Mouse (Mus musculus) limb, embryonic 10.5 days (tissue): ENCODE measurements around the gene Ms4a4a. TPM values are rescaled to one million over a fixed set of nuclear protein-coding genes. Genes with fewer than 3 reads are reported as not detected.
"Not testable (repeated sequence)": the region's sequence is repeated elsewhere in the genome, so short reads cannot be mapped to it uniquely, and the experiment has no call there.

Experiments
- DNase-seq: peaks from one replicate; pipeline ENCODE4 v3.0.0-alpha.2; 2017; ENCODE audit warnings: low spot score
- H3K27ac ChIP-seq: fragments of 300-500 bp; sonication (generic); 2 replicates; pipeline ENCODE4 v1.5.1; 2016; ENCODE audit warnings: mild to moderate bottlenecking
- H3K27me3 ChIP-seq: fragments of 300-500 bp; sonication (generic); 2 replicates; pipeline ENCODE4 v1.6.1; 2016; ENCODE audit warnings: low read depth, mild to moderate bottlenecking; ENCODE audit not compliant: poor library complexity, severe bottlenecking
- H3K36me3 ChIP-seq: fragments of 300-500 bp; sonication (generic); 2 replicates; pipeline ENCODE4 v1.6.1; 2016; ENCODE audit warnings: mild to moderate bottlenecking, moderate library complexity
- H3K4me1 ChIP-seq: fragments of 300-500 bp; sonication (generic); 2 replicates; pipeline ENCODE4 v1.6.1; 2016
- H3K4me3 ChIP-seq: fragments of 300-500 bp; sonication (generic); 2 replicates; pipeline ENCODE4 v1.5.1; 2016; ENCODE audit warnings: mild to moderate bottlenecking, moderate library complexity
- H3K9me3 ChIP-seq: fragments of 300-500 bp; sonication (generic); replicated peaks from 2 replicates; pipeline ENCODE4 v1.6.1; 2016; ENCODE audit warnings: mild to moderate bottlenecking
- WGBS: fragments of 180-500 bp; shearing (Covaris S2); methylation state at CpG from one replicate; pipeline ENCODE4 v1.1.7; 2016; 5-methylcytosine and 5-hydroxymethylcytosine counted together
- polyA plus RNA-seq: library from polyadenylated mRNA; unstranded; fragments of >200 nt; fragmentation: Nextera tagmentation; extraction: Ambion mirVana; gene quantifications from 2 replicates; pipeline ENCODE4 v1.2.1, GENCODE M21; 2016

Ms4a4a gene
- polyA plus RNA-seq, 1 experiment from 2014 or later, result 1.5 TPM

DNA sequence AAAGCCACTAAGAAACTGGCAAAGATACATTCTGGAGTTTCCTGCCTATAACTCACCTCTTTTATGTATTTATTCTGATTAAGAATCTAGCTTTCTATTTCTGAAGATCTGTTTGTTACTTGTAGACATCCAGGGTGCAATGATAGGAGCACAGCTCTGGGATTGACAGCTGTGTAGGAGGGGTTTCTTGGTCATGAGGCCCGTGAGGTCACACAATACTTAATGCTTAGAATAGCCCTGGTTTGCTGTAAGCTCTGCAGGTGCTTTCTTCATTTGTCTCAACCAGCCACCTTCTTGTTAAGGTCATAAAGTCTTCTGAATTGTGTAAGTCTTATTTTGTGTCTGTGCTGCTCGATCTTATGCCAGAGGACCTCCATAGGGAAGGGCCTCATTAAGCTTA lies 13.6 kb downstream of the Ms4a4a start:
- H3K4me3 ChIP-seq, result no peak overlapping the region
- no peaks in the 10 kb centered on the region for H3K4me1 ChIP-seq
- H3K36me3 ChIP-seq, result no peaks in the 10 kb centered on the region
- WGBS, result 92% methylated on average over 2 of the region's 2 CpGs
- no peaks in the 10 kb centered on the region for H3K9me3 ChIP-seq
- DNase-seq, result no peak
- H3K27me3 ChIP-seq, result no peaks in the 10 kb centered on the region
- H3K27ac ChIP-seq, result no peak overlapping the region

DNA sequence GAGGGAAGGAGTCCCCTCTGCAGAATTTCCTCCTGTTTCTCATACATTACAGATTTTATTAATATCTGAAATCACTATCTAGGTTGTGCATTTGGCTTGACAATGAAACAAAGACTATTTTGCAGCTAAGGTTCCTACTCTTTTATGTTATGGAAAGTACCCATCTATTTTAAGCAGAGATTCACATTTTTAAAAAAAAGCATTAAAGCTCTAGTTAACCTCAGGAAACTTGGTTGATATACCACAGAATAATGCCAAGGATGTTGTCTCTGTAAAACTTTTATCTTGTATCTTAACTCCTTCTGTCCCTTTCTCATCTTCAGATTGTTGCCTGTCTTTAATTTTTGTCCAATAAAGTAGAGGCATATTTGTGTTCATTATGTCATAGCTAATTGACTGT lies 20.4 kb downstream of the Ms4a4a start:
- Histone ChIP-seq H3K36me3 (no peaks in the 10 kb centered on the region), H3K27ac (no peak overlapping the region)

DNA sequence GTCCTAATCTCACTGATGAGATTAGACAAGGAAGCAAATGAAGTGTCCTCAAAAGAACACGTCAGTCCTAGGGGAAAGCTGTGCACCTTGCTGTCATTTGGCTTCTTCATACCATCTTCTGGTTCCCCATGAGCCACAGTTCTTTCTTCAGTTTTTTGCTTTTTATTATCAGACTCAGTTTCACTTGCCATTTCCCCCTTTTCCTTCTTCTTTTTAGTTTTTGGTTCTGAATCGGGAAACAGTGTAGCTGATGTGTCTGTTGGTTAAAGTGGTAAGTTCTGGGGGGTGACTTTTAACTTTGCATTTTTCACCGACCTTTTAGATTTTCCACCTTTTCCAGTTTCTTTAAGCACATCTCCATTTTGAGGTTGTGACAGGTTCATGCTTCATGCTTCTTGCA lies 29.2 kb downstream of the Ms4a4a start, which contains the start of gene Ms4a4c:
Gene Ms4a4c, plus strand, starts transcription at position 244 of the 400 bp plus-strand sequence.
- WGBS, result 89% methylated on average over 3 of the region's 3 CpGs
- Histone ChIP-seq H3K4me3 (no peak within 1 kb of the TSS), H3K27ac (no peak within 1 kb of the TSS), H3K9me3 (no peaks in the 10 kb centered on the region), H3K4me1 (no peaks in the 10 kb centered on the region), H3K36me3 (no peaks in the 10 kb centered on the region), H3K27me3 (no peaks in the 10 kb centered on the region)
- DNase-seq, result no peak

More for the DNA sequence above, 20.4 kb downstream of the Ms4a4a start:
- DNase-seq, result no peak
- Histone ChIP-seq H3K4me3 (no peak overlapping the region), H3K9me3 (no peaks in the 10 kb centered on the region), H3K27me3 (no peaks in the 10 kb centered on the region), H3K4me1 (no peaks in the 10 kb centered on the region)

DNA sequence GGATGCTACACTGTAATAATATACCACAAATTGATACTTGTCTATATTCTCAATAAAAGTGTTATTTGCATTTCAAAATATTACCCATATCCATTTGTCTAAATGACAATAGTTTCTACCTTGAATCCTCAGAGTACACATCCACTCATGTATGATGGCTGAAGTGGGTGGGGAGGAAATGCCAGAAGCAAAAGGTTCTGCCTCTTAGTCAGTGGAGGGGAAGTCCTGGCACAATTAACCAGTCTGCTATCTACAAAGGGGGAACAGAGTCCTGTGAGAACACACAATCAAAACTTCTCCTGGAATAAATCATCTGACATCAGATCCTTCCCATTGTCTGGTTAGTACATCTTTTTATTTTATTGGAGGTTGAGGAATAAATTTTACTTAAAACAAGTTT lies 32.1 kb downstream of the Ms4a4a start:
- no peaks in the 10 kb centered on the region for H3K4me1 ChIP-seq
- no peak overlapping the region for H3K4me3 ChIP-seq
- no peak for DNase-seq

DNA sequence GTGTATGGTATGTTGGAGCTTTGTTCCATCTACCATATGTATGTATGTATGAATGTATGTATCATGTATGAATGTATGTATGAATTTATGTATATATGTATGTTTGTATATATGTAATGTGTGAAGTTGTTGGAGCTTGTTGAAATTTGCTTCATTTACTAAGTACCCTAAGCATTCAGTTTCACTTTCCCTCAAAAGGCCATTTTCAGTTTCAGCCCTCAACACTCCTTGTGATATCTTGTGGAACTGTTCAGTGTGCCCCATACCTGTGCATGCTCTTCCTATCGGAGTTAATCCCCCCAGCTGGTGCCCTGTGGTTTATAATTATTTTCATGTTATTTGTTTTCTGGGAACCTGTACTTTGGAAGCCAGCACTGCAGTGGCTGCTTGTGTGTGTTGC lies 33.3 kb downstream of the Ms4a4a start:
- Histone ChIP-seq H3K4me1 (no peaks in the 10 kb centered on the region), H3K27me3 (no peaks in the 10 kb centered on the region), H3K9me3 (no peaks in the 10 kb centered on the region), H3K36me3 (no peaks in the 10 kb centered on the region), H3K4me3 (no peak overlapping the region), H3K27ac (no peak overlapping the region)
- DNase-seq, result no peak
- 93% methylated on average over 1 of the region's 1 CpGs for WGBS

More for the DNA sequence above, 32.1 kb downstream of the Ms4a4a start:
- Histone ChIP-seq H3K9me3 (no peaks in the 10 kb centered on the region), H3K36me3 (no peaks in the 10 kb centered on the region), H3K27me3 (no peaks in the 10 kb centered on the region), H3K27ac (no peak overlapping the region)

DNA sequence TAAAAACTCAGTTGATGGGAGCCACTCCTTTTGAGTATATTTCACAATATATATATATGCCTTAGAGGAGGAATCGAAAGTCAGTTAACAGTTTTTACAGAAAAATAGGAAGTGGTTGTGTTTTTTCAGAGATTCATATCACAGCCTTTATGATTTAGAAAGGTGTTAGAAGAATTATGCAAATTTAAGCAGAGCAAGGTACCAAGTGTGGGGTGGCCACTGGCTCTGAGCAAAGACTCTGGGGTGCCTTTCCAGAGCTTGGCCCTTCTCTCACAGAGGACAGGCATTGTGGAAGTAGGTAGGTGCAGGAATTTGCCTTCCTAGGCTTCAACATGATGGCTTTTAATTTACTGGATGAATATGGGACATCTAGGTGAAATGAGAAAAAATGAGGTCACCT lies 36.3 kb downstream of the Ms4a4a start:
- H3K27ac ChIP-seq, result no peak overlapping the region
- DNase-seq, result no peak
- no peak overlapping the region for H3K4me3 ChIP-seq
- 85% methylated on average over 1 of the region's 1 CpGs for WGBS
- H3K9me3 ChIP-seq, result no peaks in the 10 kb centered on the region
- no peaks in the 10 kb centered on the region for H3K36me3 ChIP-seq
- no peaks in the 10 kb centered on the region for H3K27me3 ChIP-seq
- no peaks in the 10 kb centered on the region for H3K4me1 ChIP-seq

DNA sequence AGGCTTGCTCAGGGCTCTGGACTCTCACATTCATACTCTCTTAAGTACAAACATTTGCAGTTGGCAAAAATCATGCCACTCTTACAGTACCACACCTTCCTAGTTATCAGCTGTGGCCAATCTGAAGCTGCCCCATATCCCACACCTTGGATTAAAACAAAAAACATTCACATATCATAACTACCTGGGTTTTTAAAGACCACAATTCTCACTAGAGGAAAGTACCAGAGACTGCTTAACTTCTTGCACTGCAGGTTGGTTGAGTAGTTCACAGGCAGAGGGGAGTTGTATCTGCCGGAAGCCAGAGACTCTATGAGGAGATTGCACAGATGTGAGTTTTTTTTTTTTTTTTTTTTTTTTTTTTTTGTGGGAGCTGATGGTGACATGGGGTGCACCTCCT lies 38.8 kb downstream of the Ms4a4a start:
- DNase-seq, result no peak
- no peak overlapping the region for H3K27ac ChIP-seq
- no peaks in the 10 kb centered on the region for H3K36me3 ChIP-seq
- WGBS, result 96% methylated on average over 1 of the region's 1 CpGs
- no peaks in the 10 kb centered on the region for H3K9me3 ChIP-seq
- H3K4me3 ChIP-seq, result no peak overlapping the region
- no peaks in the 10 kb centered on the region for H3K4me1 ChIP-seq
- H3K27me3 ChIP-seq, result no peaks in the 10 kb centered on the region

DNA sequence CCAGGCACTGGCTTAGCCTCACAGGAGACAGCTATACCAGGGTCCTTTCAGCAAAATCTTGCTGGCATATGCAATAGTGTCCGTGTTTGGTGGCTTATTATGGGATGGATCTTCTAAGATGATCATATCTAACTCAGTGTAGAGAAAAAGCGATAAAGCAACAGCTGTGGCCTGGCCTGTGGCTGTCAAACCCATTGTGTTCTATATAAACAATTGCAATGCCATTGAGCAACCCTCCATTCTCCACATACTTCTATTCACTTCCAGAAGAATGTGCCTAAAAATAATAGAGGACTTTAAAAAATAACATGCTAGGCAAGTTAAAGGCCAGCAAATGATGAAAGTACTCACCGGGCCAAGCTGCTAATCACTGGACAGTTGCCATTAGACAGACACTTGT lies 40.3 kb downstream of the Ms4a4a start:
- no peaks in the 10 kb centered on the region for H3K27me3 ChIP-seq
- H3K4me1 ChIP-seq, result no peaks in the 10 kb centered on the region
- no peak overlapping the region for H3K4me3 ChIP-seq
- no peaks in the 10 kb centered on the region for H3K36me3 ChIP-seq
- H3K9me3 ChIP-seq, result no peaks in the 10 kb centered on the region
- no peak overlapping the region for H3K27ac ChIP-seq
- no peak for DNase-seq
- WGBS, result 82% methylated on average over 3 of the region's 3 CpGs

DNA sequence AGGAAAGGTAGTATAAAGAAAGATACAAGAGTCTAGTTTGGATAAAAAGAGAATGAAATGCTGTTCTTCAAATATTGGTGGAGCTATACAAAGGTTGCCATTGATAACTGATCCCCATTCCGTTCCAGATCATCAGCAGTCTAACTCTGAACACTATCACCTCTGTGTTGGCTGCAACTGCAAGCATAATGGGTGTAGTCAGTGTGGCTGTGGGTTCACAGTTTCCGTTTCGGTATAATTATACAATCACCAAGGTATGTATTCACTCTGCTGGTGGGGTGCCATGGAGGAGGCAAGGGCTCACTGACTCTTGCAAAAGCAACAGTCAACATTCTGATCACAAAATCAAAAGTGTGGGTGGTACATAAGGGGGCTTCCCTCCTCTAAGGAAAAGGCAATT lies 43.5 kb downstream of the Ms4a4a start:
- H3K36me3 ChIP-seq, H3K9me3 ChIP-seq: not testable (repeated sequence)

DNA sequence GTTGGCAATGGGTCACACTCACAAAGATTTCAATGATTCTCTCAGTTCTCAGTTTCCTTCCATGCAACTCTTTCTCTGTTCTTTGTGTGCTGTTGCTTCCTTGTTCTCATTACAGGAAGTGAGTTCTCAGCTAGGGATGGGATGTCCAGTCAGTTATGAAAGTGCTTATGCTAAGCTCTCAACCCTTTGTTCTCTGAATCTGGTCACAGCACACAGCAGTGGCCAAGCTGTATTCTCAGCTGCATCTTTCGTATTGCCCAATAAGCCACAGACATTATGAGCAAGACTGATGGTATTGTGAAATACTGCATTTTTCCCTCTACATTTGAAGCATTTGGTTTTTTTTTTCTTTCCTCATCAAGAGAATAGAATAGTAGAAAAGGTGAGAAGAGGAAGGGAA lies 55.9 kb downstream of the Ms4a4a start:
- not testable (repeated sequence) for H3K27ac ChIP-seq, H3K9me3 ChIP-seq, H3K36me3 ChIP-seq, H3K27me3 ChIP-seq, DNase-seq, H3K4me3 ChIP-seq, H3K4me1 ChIP-seq
- 88% methylated on average over 1 of the region's 1 CpGs for WGBS

More for the DNA sequence above, 43.5 kb downstream of the Ms4a4a start:
- WGBS, result 92% methylated on average over 3 of the region's 3 CpGs
- H3K27ac ChIP-seq, H3K4me3 ChIP-seq, H3K27me3 ChIP-seq, DNase-seq, H3K4me1 ChIP-seq: not testable (repeated sequence)

DNA sequence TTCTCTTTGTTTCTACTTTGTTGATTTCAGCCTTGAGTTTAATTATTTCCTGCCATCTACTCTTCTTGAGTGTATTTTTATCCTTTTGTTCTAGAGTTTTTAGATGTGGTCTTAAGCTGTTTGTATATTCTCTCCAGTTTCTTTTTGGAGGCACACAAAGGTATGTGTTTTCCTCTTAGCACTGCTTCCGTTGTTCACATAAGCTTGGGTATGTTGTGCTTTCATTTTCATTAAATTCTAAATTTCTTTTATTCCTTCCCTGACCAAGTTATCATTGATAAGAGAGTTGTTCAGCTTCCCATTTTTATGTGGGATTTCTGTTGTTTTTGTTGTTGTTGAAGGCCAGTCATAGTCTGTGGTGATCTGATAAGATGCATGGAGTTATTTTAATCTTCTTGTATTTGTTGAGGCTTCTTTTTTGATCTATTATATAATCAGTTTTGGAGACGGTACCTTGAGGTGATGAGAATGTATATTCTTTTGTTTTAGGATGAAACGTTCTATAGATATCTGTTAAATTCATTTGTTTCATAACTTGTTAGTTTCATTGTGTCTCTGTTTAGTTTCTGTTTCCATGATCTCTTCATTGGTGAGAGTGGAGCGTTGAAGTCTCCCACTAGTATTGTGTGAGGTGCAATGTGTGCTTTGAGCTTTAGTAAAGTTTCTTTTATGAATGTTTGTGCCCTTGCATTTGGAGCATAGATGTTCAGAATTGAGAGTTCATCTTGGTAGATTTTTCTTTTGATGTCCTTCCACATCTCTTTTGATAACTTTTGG lies 59.9 kb downstream of the Ms4a4a start:
- Histone ChIP-seq H3K27me3 (no peaks in the 10 kb centered on the region), H3K4me1 (no peaks in the 10 kb centered on the region), H3K4me3 (no peak overlapping the region), H3K9me3 (no peaks in the 10 kb centered on the region), H3K36me3 (no peaks in the 10 kb centered on the region), H3K27ac (no peak overlapping the region)
- DNase-seq, result no peak
- WGBS, result 91% methylated on average over 4 of the region's 4 CpGs
